Comparison of ENCODE assay signal across 31 mouse cellular contexts in genomic region chr9:99326881-99327280, GRCm38 (mm10). TPM values are rescaled to one million over a fixed set of nuclear protein-coding genes. Genes with fewer than 3 reads are reported as not detected.
DNase-seq lines count a peak whose midpoint lies in the region; ATAC-seq and TF ChIP-seq lines count a peak whose summit lies in the region.
"Had no signal": no experiment of that assay in that cellular context is flagged by ENCODE, and none has a peak within 500 bp of the region (broad histone marks: within the 10 kb centered on the region; RNA-seq: fewer than 3 reads in every experiment).

No protein-coding gene starts in this region.

- H3K27ac ChIP-seq in forebrain, embryonic 13.5 days: no peak overlapping the region
- H3K27ac ChIP-seq in forebrain, embryonic 12.5 days: no peak overlapping the region
- H3K27ac ChIP-seq in forebrain, postnatal 0 days (ENCODE audit: low read depth, low read length): no peak overlapping the region
- no peak overlapping the region for H3K27ac ChIP-seq in forebrain, embryonic 11.5 days (ENCODE audit: low read depth, low read length)
- H3K27ac ChIP-seq in kidney, adult 2 months (ENCODE audit: insufficient read depth, low read depth, low read length): no peak overlapping the region
- H3K27ac ChIP-seq in neural tube, embryonic 13.5 days (replicated peaks): peak overlapping the region; percentile 23; the same call in 1 of the 2 replicates
- H3K27ac ChIP-seq: embryonic facial prominence, embryonic 13.5 days; heart, embryonic 15.5 days; hindbrain, embryonic 10.5 days had no signal

- no peak overlapping the region for H3K4me2 ChIP-seq in forebrain, embryonic 13.5 days
- H3K4me2 ChIP-seq in forebrain, embryonic 12.5 days: no peak overlapping the region
- H3K4me2 ChIP-seq in forebrain, postnatal 0 days (ENCODE audit: low read depth): no peak overlapping the region
- no peak overlapping the region for H3K4me2 ChIP-seq in forebrain, embryonic 11.5 days (ENCODE audit: low read depth, low read length, severe bottlenecking)
- H3K4me2 ChIP-seq in neural tube, embryonic 13.5 days: no peak overlapping the region
- H3K4me2 ChIP-seq: embryonic facial prominence, embryonic 13.5 days; heart, embryonic 12.5 days; heart, embryonic 15.5 days had no signal

- WGBS in forebrain, embryonic 13.5 days: 47% methylated on average over 4 of the region's 4 CpGs
- 55% methylated on average over 4 of the region's 4 CpGs for WGBS in forebrain, embryonic 12.5 days
- 29% methylated on average over 4 of the region's 4 CpGs for WGBS in forebrain, postnatal 0 days
- 85% methylated on average over 4 of the region's 4 CpGs for WGBS in forebrain, embryonic 11.5 days
- WGBS in kidney, adult 2 months: 47% methylated on average over 4 of the region's 4 CpGs
- 37% methylated on average over 4 of the region's 4 CpGs for WGBS in neural tube, embryonic 13.5 days

- DNase-seq in forebrain, postnatal 0 days: peak; percentile 58
- no peak for DNase-seq in forebrain, embryonic 11.5 days (ENCODE audit: low spot score)
- DNase-seq in kidney, adult 2 months: peak; percentile 2
- DNase-seq in kidney, postnatal 4 days: no peak
- DNase-seq in neural tube, embryonic 10.5 days (ENCODE audit: extremely low spot score, low spot score): no peak
- DNase-seq: adrenal gland, postnatal 10 days; adrenal gland, postnatal 36 days; B cell, adult 2 months; cerebellum, adult 11 months; cerebellum, adult 2 months; cerebellum, adult 9-11 months; cerebellum, postnatal 25 days; gastrocnemius, postnatal 25 days; heart, adult 18-20 months; heart, postnatal 10 days; heart, postnatal 36 days; kidney, adult 18-20 months had no signal

- peak; percentile 28; the same call in 1 of the 2 replicates for ATAC-seq in forebrain, embryonic 13.5 days
- no peak for ATAC-seq in forebrain, embryonic 12.5 days (ENCODE audit: low FRiP score)
- ATAC-seq in forebrain, postnatal 0 days: peak; percentile 23; the same call in 1 of the 2 replicates
- ATAC-seq in forebrain, embryonic 11.5 days (replicated peaks; ENCODE audit: low FRiP score): no peak
- no peak for ATAC-seq in neural tube, embryonic 13.5 days (ENCODE audit: low read depth)
- ATAC-seq: hindbrain, embryonic 16.5 days; inflammation-experienced regulatory T-cells, adult 6 months; intestine, embryonic 16.5 days; Patski had no signal

- no peaks in the 10 kb centered on the region for H3K36me3 ChIP-seq in forebrain, embryonic 13.5 days (ENCODE audit: poor library complexity, severe bottlenecking)
- H3K36me3 ChIP-seq in forebrain, embryonic 12.5 days (replicated peaks): no peaks in the 10 kb centered on the region
- no peaks in the 10 kb centered on the region for H3K36me3 ChIP-seq in forebrain, postnatal 0 days (ENCODE audit: insufficient read depth)
- H3K36me3 ChIP-seq in forebrain, embryonic 11.5 days (ENCODE audit: control insufficient read depth, insufficient read depth, low read length): no peaks in the 10 kb centered on the region
- H3K36me3 ChIP-seq in kidney, adult 2 months (ENCODE audit: control insufficient read depth, insufficient read depth, low read length): no peaks in the 10 kb centered on the region
- H3K36me3 ChIP-seq in neural tube, embryonic 13.5 days: no peaks in the 10 kb centered on the region
- H3K36me3 ChIP-seq: embryonic facial prominence, embryonic 13.5 days; G1E; heart, embryonic 12.5 days; heart, embryonic 15.5 days; hindbrain, embryonic 10.5 days had no signal

- no peaks in the 10 kb centered on the region for H3K9me3 ChIP-seq in forebrain, embryonic 13.5 days (replicated peaks)
- H3K9me3 ChIP-seq in forebrain, embryonic 12.5 days: no peaks in the 10 kb centered on the region
- H3K9me3 ChIP-seq in forebrain, postnatal 0 days (ENCODE audit: low read length): no peaks in the 10 kb centered on the region
- H3K9me3 ChIP-seq in forebrain, embryonic 11.5 days (ENCODE audit: control insufficient read depth, low read length): no peaks in the 10 kb centered on the region
- H3K9me3 ChIP-seq in neural tube, embryonic 13.5 days: no peaks in the 10 kb centered on the region
- H3K9me3 ChIP-seq: embryonic facial prominence, embryonic 13.5 days; G1E; heart, embryonic 12.5 days; heart, embryonic 15.5 days; hindbrain, embryonic 10.5 days had no signal

- H3K27me3 ChIP-seq in forebrain, embryonic 13.5 days: no peaks in the 10 kb centered on the region
- H3K27me3 ChIP-seq in forebrain, embryonic 12.5 days: no peaks in the 10 kb centered on the region
- no peaks in the 10 kb centered on the region for H3K27me3 ChIP-seq in forebrain, postnatal 0 days (ENCODE audit: insufficient read depth, low read length)
- no peaks in the 10 kb centered on the region for H3K27me3 ChIP-seq in forebrain, embryonic 11.5 days (ENCODE audit: control insufficient read depth, insufficient read depth, low read length)
- H3K27me3 ChIP-seq in kidney, adult 2 months (replicated peaks; ENCODE audit: control insufficient read depth, insufficient read depth, low read length): no peaks in the 10 kb centered on the region
- H3K27me3 ChIP-seq in neural tube, embryonic 13.5 days: no peaks in the 10 kb centered on the region
- H3K27me3 ChIP-seq: CH12.LX; heart, embryonic 15.5 days; Patski had no signal

- peaks cover 18% of the 10 kb centered on the region for H3K4me1 ChIP-seq in forebrain, embryonic 13.5 days
- no peaks in the 10 kb centered on the region for H3K4me1 ChIP-seq in forebrain, embryonic 12.5 days
- peaks cover 14% of the 10 kb centered on the region for H3K4me1 ChIP-seq in forebrain, postnatal 0 days (ENCODE audit: insufficient read depth)
- no peaks in the 10 kb centered on the region for H3K4me1 ChIP-seq in forebrain, embryonic 11.5 days (replicated peaks; ENCODE audit: control insufficient read depth, insufficient read depth, low read length)
- H3K4me1 ChIP-seq in kidney, adult 2 months (ENCODE audit: control insufficient read depth, insufficient read depth, low read length): no peaks in the 10 kb centered on the region
- H3K4me1 ChIP-seq in neural tube, embryonic 13.5 days (replicated peaks): peaks cover 11% of the 10 kb centered on the region
- H3K4me1 ChIP-seq: heart, embryonic 12.5 days; heart, embryonic 15.5 days had no signal

- TF ChIP-seq POLR2A in kidney, adult 2 months (IDR thresholded peaks at IDR 0.05; ENCODE audit: low read depth, low read length): no peak

- no peak for TF ChIP-seq CTCF in forebrain, postnatal 0 days (IDR thresholded peaks at IDR 0.05; ENCODE audit: low read depth)
- TF ChIP-seq CTCF in kidney, adult 2 months (conservative IDR thresholded peaks at IDR 0.05; ENCODE audit: insufficient read depth, insufficient read length, low read depth, low read length): no peak

- no peak overlapping the region for H3K9ac ChIP-seq in forebrain, embryonic 13.5 days
- H3K9ac ChIP-seq in forebrain, embryonic 12.5 days: no peak overlapping the region
- no peak overlapping the region for H3K9ac ChIP-seq in forebrain, postnatal 0 days
- H3K9ac ChIP-seq in forebrain, embryonic 11.5 days (ENCODE audit: low read length): no peak overlapping the region
- no peak overlapping the region for H3K9ac ChIP-seq in neural tube, embryonic 13.5 days
- H3K9ac ChIP-seq: embryonic facial prominence, embryonic 13.5 days; heart, embryonic 12.5 days; heart, embryonic 15.5 days had no signal

- H3K4me3 ChIP-seq in forebrain, embryonic 13.5 days: no peak overlapping the region
- H3K4me3 ChIP-seq in forebrain, embryonic 12.5 days (replicated peaks): no peak overlapping the region
- H3K4me3 ChIP-seq in forebrain, postnatal 0 days (ENCODE audit: low read depth, low read length): no peak overlapping the region
- no peak overlapping the region for H3K4me3 ChIP-seq in forebrain, embryonic 11.5 days (ENCODE audit: low read depth, low read length)
- no peak overlapping the region for H3K4me3 ChIP-seq in kidney, adult 2 months (ENCODE audit: insufficient read depth, low read depth, low read length)
- H3K4me3 ChIP-seq in neural tube, embryonic 13.5 days: no peak overlapping the region
- H3K4me3 ChIP-seq: embryonic facial prominence, embryonic 13.5 days; heart, embryonic 12.5 days; heart, embryonic 15.5 days; hindbrain, embryonic 10.5 days had no signal

RNA-seq across cellular contexts. Expression of gene Esyt3, which starts 31.5 kb away (rescaled TPM):
- 0.26 and 0.31 TPM in 2 replicates for polyA plus RNA-seq in forebrain, embryonic 13.5 days (2015; fragmentation: Nextera tagmentation; extraction: Ambion mirVana)
- 0.22 and 0.26 TPM in 2 replicates for polyA plus RNA-seq in forebrain, embryonic 12.5 days (2016; fragmentation: Nextera tagmentation; extraction: Ambion mirVana)
- 2.6 and 4.3 TPM in 2 replicates for total RNA-seq in forebrain, postnatal 0 days (2014; rRNA removed)
- 1.2 and 1.3 TPM in 2 replicates for polyA plus RNA-seq in forebrain, postnatal 0 days (2015; fragmentation: Nextera tagmentation; extraction: Ambion mirVana)
- polyA plus RNA-seq in forebrain, embryonic 11.5 days (2014; fragmentation: Nextera tagmentation; extraction: Ambion mirVana): 0.35 TPM in 2 replicates
- polyA plus RNA-seq in kidney, adult 2 months (2012; rRNA removed): 0.38 and 0.61 TPM in 2 replicates
- 0.43 and 0.48 TPM in 2 replicates for polyA plus RNA-seq in neural tube, embryonic 13.5 days (2015; fragmentation: Nextera tagmentation; extraction: Ambion mirVana)
- total RNA-seq: CH12.LX; gastrocnemius, adult 8-10 months had no signal
- polyA plus RNA-seq: G1E had no signal

Comparison
In these comparisons a context has a peak if more than half of its experiments do, and no peak if none do; other contexts are left out.
1. ATAC-seq: peak in forebrain, embryonic 13.5 days (single experiment) and forebrain, postnatal 0 days (single experiment); none in forebrain, embryonic 12.5 days (single experiment), forebrain, embryonic 11.5 days (single experiment) and neural tube, embryonic 13.5 days (single experiment).
2. DNase-seq: peak in forebrain, postnatal 0 days (single experiment) and kidney, adult 2 months (single experiment); none in forebrain, embryonic 11.5 days (single experiment), kidney, postnatal 4 days (0 of 2) and neural tube, embryonic 10.5 days (single experiment).